Mouse (Mus musculus): ENCODE results near the gene Olfr1132. TPM values are rescaled to one million over a fixed set of nuclear protein-coding genes. Genes with fewer than 3 reads are reported as not detected.
"Not testable (repeated sequence)": the region's sequence is repeated elsewhere in the genome, so short reads cannot be mapped to it uniquely, and the experiment has no call there.

The Olfr1132 gene
- polyA plus RNA-seq (2016; fragmentation: Nextera tagmentation; extraction: Ambion mirVana): not detected in 2 replicates

GRCm38 (mm10) chr2:87637435-87637834, at the start of gene Olfr1132:
Gene Olfr1132, minus strand, starts transcription at chr2:87637535.
- ATAC-seq (ENCODE audit: insufficient number of reproducible peaks, low FRiP score): no peak
- Histone ChIP-seq H3K36me3 (no peaks in the 10 kb centered on the region), H3K4me3 (no peak within 1 kb of the TSS), H3K27me3 (replicated peaks) (no peaks in the 10 kb centered on the region), H3K4me1 (replicated peaks) (no peaks in the 10 kb centered on the region), H3K9ac (no peak within 1 kb of the TSS), H3K27ac (ENCODE audit: poor library complexity, severe bottlenecking) (no peak within 1 kb of the TSS), H3K9me3 (replicated peaks) (no peaks in the 10 kb centered on the region), H3K4me2 (no peak within 1 kb of the TSS)

DNA sequence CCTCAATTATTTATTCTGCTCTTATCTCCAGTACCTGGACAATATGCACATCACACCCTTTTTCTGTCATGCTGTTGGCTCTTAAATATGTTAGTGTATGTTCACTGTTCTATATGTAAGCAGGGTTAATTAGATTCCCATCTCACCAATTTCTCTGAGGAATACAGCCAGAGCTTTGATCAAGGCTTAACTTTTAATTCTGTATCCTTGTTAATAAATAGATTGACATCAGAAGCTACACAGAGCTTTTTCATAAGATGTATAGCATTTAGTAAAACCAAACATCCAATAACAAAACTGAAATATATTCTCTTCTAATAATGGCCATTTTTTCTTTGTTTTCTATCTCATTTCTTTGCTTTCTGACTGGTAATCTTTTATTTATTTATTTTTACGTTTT, 36.2 kb upstream of the Olfr1132 start, which contains the start of gene Olfr1135:
Gene Olfr1135, minus strand, starts transcription at position 101 of the 400 bp plus-strand sequence.
- Histone ChIP-seq H3K9ac (no peak within 1 kb of the TSS), H3K4me1 (replicated peaks) (no peaks in the 10 kb centered on the region), H3K27ac (ENCODE audit: poor library complexity, severe bottlenecking) (no peak within 1 kb of the TSS), H3K4me3 (no peak within 1 kb of the TSS), H3K9me3 (replicated peaks) (no peaks in the 10 kb centered on the region), H3K27me3 (replicated peaks) (no peaks in the 10 kb centered on the region), H3K4me2 (no peak within 1 kb of the TSS), H3K36me3 (no peaks in the 10 kb centered on the region)
- ATAC-seq (ENCODE audit: insufficient number of reproducible peaks, low FRiP score): no peak
- WGBS: 15% methylated on average over 1 of the region's 1 CpGs

DNA sequence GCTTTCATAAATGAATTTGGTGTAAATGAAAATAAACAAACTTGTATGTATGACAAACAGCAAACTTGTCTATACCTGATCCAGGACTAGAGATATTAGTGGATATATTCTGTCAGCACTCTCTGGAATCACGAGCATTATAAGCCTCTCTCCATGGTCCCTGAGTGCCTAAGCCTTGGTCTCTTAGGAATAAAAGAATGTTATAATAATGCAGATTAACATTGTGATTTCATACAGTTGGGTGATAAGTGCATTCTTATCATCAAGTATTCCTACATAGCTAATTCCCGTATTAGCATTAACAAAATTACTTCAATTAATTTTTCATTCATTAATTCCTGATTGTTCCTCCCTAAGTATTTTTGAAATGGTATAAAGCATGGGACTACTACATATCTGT, 21.0 kb upstream of the Olfr1132 start, which contains the start of gene Olfr1134:
Gene Olfr1134, minus strand, starts transcription at position 101 of the 400 bp plus-strand sequence.
- no peaks in the 10 kb centered on the region for H3K27me3 ChIP-seq (replicated peaks)
- no peaks in the 10 kb centered on the region for H3K9me3 ChIP-seq (replicated peaks)
- ATAC-seq (ENCODE audit: insufficient number of reproducible peaks, low FRiP score): no peak
- no peak within 1 kb of the TSS for H3K4me2 ChIP-seq
- WGBS: 69% methylated on average over 2 of the region's 2 CpGs
- no peak within 1 kb of the TSS for H3K4me3 ChIP-seq
- H3K27ac ChIP-seq (ENCODE audit: poor library complexity, severe bottlenecking): no peak within 1 kb of the TSS
- H3K36me3 ChIP-seq: no peaks in the 10 kb centered on the region
- no peaks in the 10 kb centered on the region for H3K4me1 ChIP-seq (replicated peaks)
- H3K9ac ChIP-seq: no peak within 1 kb of the TSS

- Histone ChIP-seq H3K36me3 (no peaks in the 10 kb centered on the region), H3K4me3 (no peak within 1 kb of the TSS), H3K4me1 (replicated peaks) (no peaks in the 10 kb centered on the region), H3K27ac (ENCODE audit: poor library complexity, severe bottlenecking) (no peak within 1 kb of the TSS), H3K4me2 (no peak within 1 kb of the TSS), H3K27me3 (replicated peaks) (no peaks in the 10 kb centered on the region), H3K9ac (no peak within 1 kb of the TSS), H3K9me3 (replicated peaks) (no peaks in the 10 kb centered on the region)
- no peak for ATAC-seq (ENCODE audit: insufficient number of reproducible peaks, low FRiP score)
Observed at GRCm38 (mm10) chr2:87647274-87647673, 9.9 kb upstream of the Olfr1132 start, which contains the start of gene Olfr1133. Gene Olfr1133, minus strand, starts transcription at chr2:87647374.

DNA sequence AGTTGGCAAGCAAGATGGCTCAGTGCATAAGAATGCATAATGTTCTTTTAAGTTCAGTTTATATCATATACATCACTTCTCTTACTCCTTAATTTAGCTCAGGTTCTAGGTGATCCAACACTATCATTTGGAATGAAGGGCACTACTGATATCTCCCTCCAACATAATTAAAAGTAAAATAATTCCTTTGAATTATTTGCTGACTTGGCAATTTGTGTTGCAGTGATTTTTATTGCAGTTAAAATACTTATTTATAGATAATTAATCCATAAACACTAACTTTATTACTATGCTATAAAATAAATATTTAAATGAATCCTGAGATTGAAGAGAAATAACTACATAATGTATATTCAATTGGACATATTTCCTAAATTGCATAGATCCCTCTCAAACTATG, 5.1 kb upstream of the Olfr1132 start:
- H3K36me3 ChIP-seq: no peaks in the 10 kb centered on the region
- no peak overlapping the region for H3K4me3 ChIP-seq
- ATAC-seq (ENCODE audit: insufficient number of reproducible peaks, low FRiP score): no peak
- no peak overlapping the region for H3K9ac ChIP-seq
- H3K4me1 ChIP-seq (replicated peaks): no peaks in the 10 kb centered on the region
- H3K27ac ChIP-seq (ENCODE audit: poor library complexity, severe bottlenecking): no peak overlapping the region
- no peak overlapping the region for H3K4me2 ChIP-seq
- no peaks in the 10 kb centered on the region for H3K27me3 ChIP-seq (replicated peaks)
- no peaks in the 10 kb centered on the region for H3K9me3 ChIP-seq (replicated peaks)

GRCm38 (mm10) chr2:87626804-87627203, 10.5 kb downstream of the Olfr1132 start, which contains the start of gene Olfr1131:
Gene Olfr1131, plus strand, starts transcription at chr2:87627104.
- Histone ChIP-seq H3K4me1 (replicated peaks) (no peaks in the 10 kb centered on the region), H3K27me3 (replicated peaks) (no peaks in the 10 kb centered on the region), H3K36me3 (no peaks in the 10 kb centered on the region), H3K9me3 (replicated peaks) (peaks cover 4% of the 10 kb centered on the region; the same call in 1 of the 2 replicates), H3K4me3 (no peak within 1 kb of the TSS), H3K4me2 (no peak within 1 kb of the TSS), H3K27ac (ENCODE audit: poor library complexity, severe bottlenecking) (no peak within 1 kb of the TSS), H3K9ac (no peak within 1 kb of the TSS)
- ATAC-seq (ENCODE audit: insufficient number of reproducible peaks, low FRiP score): no peak
- 61% methylated on average over 3 of the region's 3 CpGs for WGBS

DNA sequence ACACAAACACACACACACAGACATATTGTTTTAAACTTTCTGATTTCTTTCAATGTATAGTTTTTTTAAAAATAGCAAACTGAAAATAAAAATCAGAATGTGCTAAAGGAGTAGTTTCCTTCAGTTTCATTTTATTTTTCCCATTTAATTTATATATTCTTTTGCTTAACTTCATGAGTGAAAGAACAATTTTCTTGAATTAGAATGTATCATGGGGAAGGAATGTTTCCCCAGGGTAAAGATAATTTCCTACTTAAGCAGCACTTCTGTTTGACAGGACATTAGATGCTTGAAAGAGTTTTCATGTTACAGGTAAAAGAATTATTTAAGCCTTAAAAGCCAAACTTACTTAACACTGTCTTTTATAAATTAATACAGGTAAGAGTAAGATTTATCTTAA, 31.4 kb downstream of the Olfr1132 start, which contains the start of gene Olfr1130:
Gene Olfr1130, plus strand, starts transcription at position 301 of the 400 bp plus-strand sequence.
- not testable (repeated sequence) for H3K27ac ChIP-seq (ENCODE audit: poor library complexity, severe bottlenecking); H3K9ac ChIP-seq; H3K4me1 ChIP-seq (replicated peaks); H3K27me3 ChIP-seq (replicated peaks); H3K4me2 ChIP-seq; H3K36me3 ChIP-seq; ATAC-seq (ENCODE audit: insufficient number of reproducible peaks, low FRiP score); H3K9me3 ChIP-seq (replicated peaks); H3K4me3 ChIP-seq

Other genes starting within 250 kb of the Olfr1132 start
- gene Olfr1123, start 220.9 kb downstream of the Olfr1132 start, polyA plus RNA-seq (2016; fragmentation: Nextera tagmentation; extraction: Ambion mirVana): not detected in 2 replicates
- not detected in 2 replicates for gene Olfr1124, start 207.3 kb downstream of the Olfr1132 start, polyA plus RNA-seq (2016; fragmentation: Nextera tagmentation; extraction: Ambion mirVana)
- gene Olfr1126, start 183.6 kb downstream of the Olfr1132 start, polyA plus RNA-seq (2016; fragmentation: Nextera tagmentation; extraction: Ambion mirVana): not detected in 2 replicates
- gene Pramel7, start 140.4 kb downstream of the Olfr1132 start, polyA plus RNA-seq (2016; fragmentation: Nextera tagmentation; extraction: Ambion mirVana): not detected in 2 replicates
- gene Pramel6, start 131.0 kb downstream of the Olfr1132 start, polyA plus RNA-seq (2016; fragmentation: Nextera tagmentation; extraction: Ambion mirVana): not detected in 2 replicates
- gene Olfr153, start 105.7 kb downstream of the Olfr1132 start, polyA plus RNA-seq (2016; fragmentation: Nextera tagmentation; extraction: Ambion mirVana): not detected in 2 replicates
- gene Olfr1128, start 92.0 kb downstream of the Olfr1132 start, polyA plus RNA-seq (2016; fragmentation: Nextera tagmentation; extraction: Ambion mirVana): not detected in 2 replicates
- not detected in 2 replicates for gene Olfr1129, start 63.6 kb downstream of the Olfr1132 start, polyA plus RNA-seq (2016; fragmentation: Nextera tagmentation; extraction: Ambion mirVana)
- not detected in 2 replicates for gene Olfr1130, start 31.3 kb downstream of the Olfr1132 start, polyA plus RNA-seq (2016; fragmentation: Nextera tagmentation; extraction: Ambion mirVana)
- gene Olfr1131, start 10.4 kb downstream of the Olfr1132 start, polyA plus RNA-seq (2016; fragmentation: Nextera tagmentation; extraction: Ambion mirVana): not detected in 2 replicates
- gene Olfr1133, start 9.8 kb upstream of the Olfr1132 start, polyA plus RNA-seq (2016; fragmentation: Nextera tagmentation; extraction: Ambion mirVana): not detected in 2 replicates
- gene Olfr1134, start 20.9 kb upstream of the Olfr1132 start, polyA plus RNA-seq (2016; fragmentation: Nextera tagmentation; extraction: Ambion mirVana): not detected in 2 replicates
- not detected in 2 replicates for gene Olfr1135, start 36.1 kb upstream of the Olfr1132 start, polyA plus RNA-seq (2016; fragmentation: Nextera tagmentation; extraction: Ambion mirVana)
- not detected in 2 replicates for gene Olfr1136, start 56.4 kb upstream of the Olfr1132 start, polyA plus RNA-seq (2016; fragmentation: Nextera tagmentation; extraction: Ambion mirVana)
- gene Olfr1137, start 75.6 kb upstream of the Olfr1132 start, polyA plus RNA-seq (2016; fragmentation: Nextera tagmentation; extraction: Ambion mirVana): not detected in 2 replicates
- gene Olfr1138, start 102.4 kb upstream of the Olfr1132 start, polyA plus RNA-seq (2016; fragmentation: Nextera tagmentation; extraction: Ambion mirVana): not detected in 2 replicates
- gene Olfr1140, start 106.2 kb upstream of the Olfr1132 start, polyA plus RNA-seq (2016; fragmentation: Nextera tagmentation; extraction: Ambion mirVana): not detected in 2 replicates
- gene Olfr1141, start 116.5 kb upstream of the Olfr1132 start, polyA plus RNA-seq (2016; fragmentation: Nextera tagmentation; extraction: Ambion mirVana): not detected in 2 replicates
- gene Olfr152, start 141.9 kb upstream of the Olfr1132 start, polyA plus RNA-seq (2016; fragmentation: Nextera tagmentation; extraction: Ambion mirVana): not detected in 2 replicates
- gene Olfr1143, start 163.1 kb upstream of the Olfr1132 start, polyA plus RNA-seq (2016; fragmentation: Nextera tagmentation; extraction: Ambion mirVana): not detected in 2 replicates
- not detected in 2 replicates for gene Olfr1145, start 172.3 kb upstream of the Olfr1132 start, polyA plus RNA-seq (2016; fragmentation: Nextera tagmentation; extraction: Ambion mirVana)
- gene Olfr1148, start 193.0 kb upstream of the Olfr1132 start, polyA plus RNA-seq (2016; fragmentation: Nextera tagmentation; extraction: Ambion mirVana): not detected in 2 replicates
- not detected in 2 replicates for gene Olfr1150-ps1, start 206.5 kb upstream of the Olfr1132 start, polyA plus RNA-seq (2016; fragmentation: Nextera tagmentation; extraction: Ambion mirVana)
- gene Olfr1151, start 218.3 kb upstream of the Olfr1132 start, polyA plus RNA-seq (2016; fragmentation: Nextera tagmentation; extraction: Ambion mirVana): not detected in 2 replicates
- not detected in 2 replicates for gene Olfr1152, start 229.0 kb upstream of the Olfr1132 start, polyA plus RNA-seq (2016; fragmentation: Nextera tagmentation; extraction: Ambion mirVana)